Mouse (Mus musculus): ENCODE results near the gene Flt3l.
A peak's percentile ranks its signal among the peaks of the same experiment; 100 is the strongest.
"Not testable (repeated sequence)": the region's sequence is repeated elsewhere in the genome, so short reads cannot be mapped to it uniquely, and the experiment has no call there.

Flt3l gene

GRCm38 (mm10) chr7:45095965-45096364 lies 40.3 kb downstream of the Flt3l start:
- not testable (repeated sequence) for DNase-seq (ENCODE audit: low spot score)

- DNase-seq (ENCODE audit: low spot score), result peak; percentile 31
Observed at GRCm38 (mm10) chr7:45095367-45095766, 40.9 kb downstream of the Flt3l start.

GRCm38 (mm10) chr7:45094121-45094520 lies 42.1 kb downstream of the Flt3l start:
- no peak for DNase-seq (ENCODE audit: low spot score)

GRCm38 (mm10) chr7:45093516-45093905 lies 42.7 kb downstream of the Flt3l start:
- DNase-seq (ENCODE audit: low spot score), result no peak

GRCm38 (mm10) chr7:45092828-45093515 lies 43.3 kb downstream of the Flt3l start:
- no peak for DNase-seq (ENCODE audit: low spot score)

- peak; percentile 63 for DNase-seq (ENCODE audit: low spot score)
Observed at GRCm38 (mm10) chr7:45092048-45092447, 44.2 kb downstream of the Flt3l start, which contains the start of gene Rcn3. Gene Rcn3, minus strand, starts transcription at chr7:45092221.

GRCm38 (mm10) chr7:45091001-45091990 lies 44.9 kb downstream of the Flt3l start:
- DNase-seq (ENCODE audit: low spot score), result no peak

GRCm38 (mm10) chr7:45090251-45090977 lies 45.8 kb downstream of the Flt3l start:
- no peak for DNase-seq (ENCODE audit: low spot score)

- no peak for DNase-seq (ENCODE audit: low spot score)
Observed at GRCm38 (mm10) chr7:45088597-45088996, 47.6 kb downstream of the Flt3l start.

GRCm38 (mm10) chr7:45086084-45086483 lies 50.1 kb downstream of the Flt3l start:
- no peak for DNase-seq (ENCODE audit: low spot score)

GRCm38 (mm10) chr7:45083300-45083890 lies 52.8 kb downstream of the Flt3l start:
- DNase-seq (ENCODE audit: low spot score), result no peak

GRCm38 (mm10) chr7:45082401-45083299 lies 53.6 kb downstream of the Flt3l start:
- peak; percentile 67 for DNase-seq (ENCODE audit: low spot score)

GRCm38 (mm10) chr7:45081016-45081415 lies 55.2 kb downstream of the Flt3l start:
- no peak for DNase-seq (ENCODE audit: low spot score)

GRCm38 (mm10) chr7:45079856-45080255 lies 56.4 kb downstream of the Flt3l start:
- DNase-seq (ENCODE audit: low spot score), result peak; percentile 92

All from lung, postnatal 25 days (tissue).